Mouse (Mus musculus) small intestine, adult 2 months (tissue): ENCODE measurements at regions not wholly inside any gene's neighbourhood (a gene's known extent, or its start where the extent isn't known, plus 50 kb on each side); places are given as distances from the start of the nearest gene placed in this dataset.

Experiments used
- CTCF ChIP-seq: fragments of 200-500 bp; IDR thresholded peaks from 2 replicates; pipeline ENCODE4 v1.5.1; 2012; ENCODE audit warnings: low read depth, mild to moderate bottlenecking, control low read depth, inconsistent platforms, low read length, moderate library complexity, mixed read lengths; ENCODE audit not compliant: insufficient replicate concordance, insufficient read length; ENCODE audit errors: extremely low read depth
- POLR2A ChIP-seq: fragments of 200-500 bp; IDR thresholded peaks from 2 replicates; pipeline ENCODE4 v1.6.1; 2012; ENCODE audit warnings: low read depth, mild to moderate bottlenecking, control low read depth, inconsistent platforms, low read length, moderate library complexity

- no peak for TF ChIP-seq CTCF
- TF ChIP-seq POLR2A, result no peak
These were observed 409.1 kb upstream of the Cdh4 start for GRCm38 (mm10) chr2:179033171-179033570.
